Mouse (Mus musculus) testis, adult 2 months (tissue): ENCODE data around the gene Ttc28. TPM values are rescaled to one million over a fixed set of nuclear protein-coding genes. Genes with fewer than 3 reads are reported as not detected.

ENCODE experiments used
- H3K27ac ChIP-seq: fragments of 200-500 bp; 2 replicates; pipeline ENCODE4 v1.5.1; 2012; ENCODE audit warnings: low read depth, low read length; ENCODE audit not compliant: control insufficient read depth, insufficient read depth
- H3K27me3 ChIP-seq: fragments of 200-500 bp; 2 replicates; pipeline ENCODE4 v1.6.1; 2012; ENCODE audit warnings: mild to moderate bottlenecking, low read length, moderate library complexity; ENCODE audit not compliant: control insufficient read depth, insufficient read depth
- H3K36me3 ChIP-seq: fragments of 200-500 bp; 2 replicates; pipeline ENCODE4 v1.6.1; 2012; ENCODE audit warnings: mild to moderate bottlenecking, low read length; ENCODE audit not compliant: control insufficient read depth, insufficient read depth
- H3K4me1 ChIP-seq: fragments of 200-500 bp; 2 replicates; pipeline ENCODE4 v1.6.1; 2012; ENCODE audit warnings: low read length; ENCODE audit not compliant: control insufficient read depth, insufficient read depth
- H3K4me3 ChIP-seq: fragments of 200-500 bp; 2 replicates; pipeline ENCODE4 v1.5.1; 2012; ENCODE audit warnings: low read depth, mild to moderate bottlenecking, low read length, moderate library complexity, mixed read lengths; ENCODE audit not compliant: control insufficient read depth
- CTCF ChIP-seq: fragments of 200-500 bp; IDR thresholded peaks from 2 replicates; pipeline ENCODE4 v1.5.1; 2012; ENCODE audit warnings: low read depth, mild to moderate bottlenecking, inconsistent platforms, low read length, moderate library complexity; ENCODE audit not compliant: control insufficient read depth, insufficient read depth, insufficient replicate concordance
- POLR2A ChIP-seq: fragments of 200-500 bp; IDR thresholded peaks from 2 replicates; pipeline ENCODE4 v1.6.1; 2012; ENCODE audit warnings: low read depth, mild to moderate bottlenecking, inconsistent platforms, low read length, moderate library complexity; ENCODE audit not compliant: control insufficient read depth
- polyA plus RNA-seq: library from polyadenylated mRNA; depleted of rRNA; stranded (reverse); fragments of >200 nt; gene quantifications from 2 replicates; pipeline ENCODE4 v1.2.3, GENCODE M21; 2012

Gene Ttc28
- polyA plus RNA-seq, 1 experiment, result 4.6 TPM

- H3K4me3 ChIP-seq, result no peak overlapping the region
- no peak overlapping the region for H3K27ac ChIP-seq
- H3K4me1 ChIP-seq, result no peaks in the 10 kb centered on the region
- no peaks in the 10 kb centered on the region for H3K27me3 ChIP-seq
- no peak for TF ChIP-seq CTCF
- H3K36me3 ChIP-seq, result no peaks in the 10 kb centered on the region
These were observed 221.9 kb downstream of the Ttc28 start for GRCm38 (mm10) chr5:111101383-111101932.

GRCm38 (mm10) chr5:111104801-111105200, 225.2 kb downstream of the Ttc28 start:
- no peak overlapping the region for H3K4me3 ChIP-seq
- H3K36me3 ChIP-seq, result no peaks in the 10 kb centered on the region
- H3K27me3 ChIP-seq, result no peaks in the 10 kb centered on the region
- no peaks in the 10 kb centered on the region for H3K4me1 ChIP-seq
- TF ChIP-seq CTCF (no peak), POLR2A (no peak)
- H3K27ac ChIP-seq, result no peak overlapping the region

GRCm38 (mm10) chr5:111111378-111111777, 231.8 kb downstream of the Ttc28 start:
- H3K36me3 ChIP-seq, result no peaks in the 10 kb centered on the region
- H3K4me1 ChIP-seq, result no peaks in the 10 kb centered on the region
- TF ChIP-seq POLR2A, result no peak
- TF ChIP-seq CTCF, result no peak
- H3K27me3 ChIP-seq, result no peaks in the 10 kb centered on the region
- H3K27ac ChIP-seq, result no peak overlapping the region
- H3K4me3 ChIP-seq, result no peak overlapping the region

GRCm38 (mm10) chr5:111113183-111113582, 233.6 kb downstream of the Ttc28 start:
- no peaks in the 10 kb centered on the region for H3K36me3 ChIP-seq
- no peak overlapping the region for H3K4me3 ChIP-seq
- H3K27me3 ChIP-seq, result no peaks in the 10 kb centered on the region
- TF ChIP-seq CTCF (no peak), POLR2A (no peak)
- H3K27ac ChIP-seq, result no peak overlapping the region
- H3K4me1 ChIP-seq, result no peaks in the 10 kb centered on the region

DNA sequence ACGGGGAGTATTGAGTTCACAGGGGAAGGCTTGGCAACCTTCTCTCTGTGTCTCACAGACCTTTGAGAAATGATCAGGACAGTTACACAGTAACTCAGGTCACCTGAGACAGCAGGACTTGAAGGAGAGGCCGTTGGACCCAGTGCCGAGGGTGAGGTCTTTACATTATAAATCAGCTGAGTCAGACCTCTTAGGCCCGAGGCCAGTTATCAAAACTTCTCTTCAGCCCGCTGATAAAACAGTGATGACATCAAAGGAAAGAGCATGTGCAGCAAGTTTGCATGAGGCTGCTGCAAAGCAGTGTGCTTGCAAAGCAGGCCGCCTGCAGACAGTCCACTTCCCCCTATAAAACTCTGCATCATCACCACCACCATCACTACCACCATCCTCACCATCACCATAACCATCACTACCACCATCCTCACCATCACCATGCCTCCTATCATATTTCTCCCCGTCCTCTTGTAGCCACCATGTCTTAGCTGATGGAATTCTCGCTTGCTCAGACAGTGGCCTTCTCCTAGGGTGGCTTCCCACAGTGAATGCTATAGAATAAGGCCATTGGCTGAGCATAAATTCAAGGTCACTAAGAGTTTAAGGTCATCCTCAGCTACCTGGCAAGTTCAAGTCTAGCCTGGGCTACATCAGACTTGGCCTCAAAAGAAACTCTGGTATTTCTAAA, 234.2 kb downstream of the Ttc28 start:
- Histone ChIP-seq H3K36me3 (no peaks in the 10 kb centered on the region), H3K27me3 (no peaks in the 10 kb centered on the region), H3K4me3 (no peak overlapping the region), H3K4me1 (no peaks in the 10 kb centered on the region), H3K27ac (no peak overlapping the region)
- TF ChIP-seq POLR2A, result no peak
- TF ChIP-seq CTCF, result no peak

- no peaks in the 10 kb centered on the region for H3K36me3 ChIP-seq
- H3K4me1 ChIP-seq, result no peaks in the 10 kb centered on the region
- TF ChIP-seq CTCF, result no peak
- TF ChIP-seq POLR2A, result no peak
- no peaks in the 10 kb centered on the region for H3K27me3 ChIP-seq
- H3K4me3 ChIP-seq, result no peak overlapping the region
- H3K27ac ChIP-seq, result no peak overlapping the region
These were observed 235.0 kb downstream of the Ttc28 start for GRCm38 (mm10) chr5:111114597-111114996.

DNA sequence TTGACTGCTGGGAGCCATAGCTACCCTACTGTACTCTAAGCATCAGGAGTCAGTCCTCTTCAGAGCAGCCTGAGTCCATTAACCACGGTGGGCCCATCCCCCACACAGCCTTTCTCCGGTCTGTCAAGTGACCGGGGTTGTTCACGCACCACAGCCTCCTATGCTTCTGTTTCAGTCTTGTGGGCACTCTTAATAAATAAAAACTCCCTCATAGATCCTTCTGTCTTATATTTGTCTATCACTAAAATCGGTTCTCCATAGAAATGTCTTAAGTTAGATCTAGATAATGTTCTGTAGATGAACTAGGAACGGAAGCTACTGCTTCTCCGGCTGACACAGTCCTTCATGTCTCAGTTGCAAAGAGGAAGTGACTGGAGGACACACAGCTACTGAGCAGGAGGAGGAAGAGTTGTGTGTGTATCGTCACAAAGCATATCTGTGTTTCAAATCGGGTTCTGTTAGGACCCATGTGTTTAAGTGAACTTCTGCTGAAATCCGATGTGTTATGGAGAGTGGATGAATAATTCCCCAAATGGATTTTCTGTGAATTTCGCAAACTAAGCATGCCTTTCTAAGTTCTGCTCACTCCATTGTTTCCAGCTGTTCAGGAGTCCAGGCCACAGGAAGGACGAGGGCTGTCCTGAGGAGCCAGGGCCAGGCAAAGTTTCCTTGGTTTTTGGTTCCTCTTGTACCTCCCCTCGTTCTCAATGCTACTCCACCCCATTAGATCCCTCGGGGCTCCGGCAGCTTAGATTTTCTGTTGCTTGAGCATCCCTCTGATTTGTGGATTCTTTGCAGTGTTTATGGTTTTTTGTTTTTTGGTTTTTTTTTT, 236.1 kb downstream of the Ttc28 start:
- no peaks in the 10 kb centered on the region for H3K4me1 ChIP-seq
- no peak overlapping the region for H3K4me3 ChIP-seq
- no peaks in the 10 kb centered on the region for H3K36me3 ChIP-seq
- TF ChIP-seq CTCF (no peak), POLR2A (no peak)
- no peak overlapping the region for H3K27ac ChIP-seq
- no peaks in the 10 kb centered on the region for H3K27me3 ChIP-seq
